Mouse (Mus musculus) bone marrow macrophage, adult 2 months (primary cell): Measurements from ENCODE around the gene Slc24a5. TPM values are rescaled to one million over a fixed set of nuclear protein-coding genes. Genes with fewer than 3 reads are reported as not detected.

Experiments used
- H3K27ac ChIP-seq: 2 replicates; pipeline ENCODE4 v1.5.1; 2012; ENCODE audit warnings: low read depth, low read length; ENCODE audit not compliant: insufficient read depth
- H3K4me1 ChIP-seq: 2 replicates; pipeline ENCODE4 v1.6.1; 2012; ENCODE audit warnings: low read length; ENCODE audit not compliant: control insufficient read depth, insufficient read depth
- H3K4me3 ChIP-seq: 2 replicates; pipeline ENCODE4 v1.5.1; 2012; ENCODE audit warnings: mild to moderate bottlenecking, low read length, moderate library complexity; ENCODE audit not compliant: insufficient read depth
- CTCF ChIP-seq: IDR thresholded peaks from 2 replicates; pipeline ENCODE4 v1.5.1; 2012; ENCODE audit warnings: low read depth, mild to moderate bottlenecking, low read length, moderate library complexity
- POLR2A ChIP-seq: IDR thresholded peaks from 2 replicates; pipeline ENCODE4 v1.6.1; 2012; ENCODE audit warnings: mild to moderate bottlenecking, low read depth, low read length, borderline replicate concordance
- polyA plus RNA-seq: library from polyadenylated mRNA; stranded (reverse); fragments of >200 nt; gene quantifications from 2 replicates; pipeline ENCODE4 v1.2.4, GENCODE M21; 2012; ENCODE audit not compliant: missing spikeins, insufficient read depth, insufficient read length

Slc24a5 gene
- 2.0 and 2.3 TPM in 2 replicates for polyA plus RNA-seq

- Histone ChIP-seq H3K4me1 (peaks cover 15% of the 10 kb centered on the region), H3K4me3 (peak within 1 kb of the TSS; percentile 61), H3K27ac (peak within 1 kb of the TSS; percentile 86)
- TF ChIP-seq POLR2A = no peak
- no peak for TF ChIP-seq CTCF
Observed at GRCm38 (mm10) chr2:125067894-125068293, at the start of gene Slc24a5. TSS of gene Slc24a5 (plus strand) at chr2:125068124.

GRCm38 (mm10) chr2:125024386-125024785, 43.5 kb upstream of the Slc24a5 start:
- Histone ChIP-seq H3K4me1 (no peaks in the 10 kb centered on the region), H3K4me3 (no peak overlapping the region), H3K27ac (no peak overlapping the region)
- no peak for TF ChIP-seq CTCF
- TF ChIP-seq POLR2A = no peak

- Histone ChIP-seq H3K4me3 (no peak overlapping the region), H3K27ac (no peak overlapping the region), H3K4me1 (no peaks in the 10 kb centered on the region)
- TF ChIP-seq CTCF = no peak
- no peak for TF ChIP-seq POLR2A
Observed at GRCm38 (mm10) chr2:125026358-125027000, 41.4 kb upstream of the Slc24a5 start.

- no peak overlapping the region for H3K27ac ChIP-seq
- no peaks in the 10 kb centered on the region for H3K4me1 ChIP-seq
- TF ChIP-seq POLR2A = no peak
- TF ChIP-seq CTCF = no peak
- no peak overlapping the region for H3K4me3 ChIP-seq
Observed at GRCm38 (mm10) chr2:125030591-125030990, 37.3 kb upstream of the Slc24a5 start.

GRCm38 (mm10) chr2:125031111-125031510, 36.8 kb upstream of the Slc24a5 start:
- H3K27ac ChIP-seq = no peak overlapping the region
- no peaks in the 10 kb centered on the region for H3K4me1 ChIP-seq
- H3K4me3 ChIP-seq = no peak overlapping the region
- TF ChIP-seq CTCF (no peak), POLR2A (no peak)

GRCm38 (mm10) chr2:125031562-125032257, 36.2 kb upstream of the Slc24a5 start:
- TF ChIP-seq POLR2A (no peak), CTCF (no peak)
- H3K27ac ChIP-seq = no peak overlapping the region

GRCm38 (mm10) chr2:125032258-125032973, 35.5 kb upstream of the Slc24a5 start:
- Histone ChIP-seq H3K4me1 (no peaks in the 10 kb centered on the region), H3K27ac (no peak overlapping the region), H3K4me3 (no peak overlapping the region)
- TF ChIP-seq POLR2A (no peak), CTCF (no peak)

More at GRCm38 (mm10) chr2:125031562-125032257, 36.2 kb upstream of the Slc24a5 start:
- Histone ChIP-seq H3K4me3 (no peak overlapping the region), H3K4me1 (no peaks in the 10 kb centered on the region)

GRCm38 (mm10) chr2:125033042-125033743, 34.7 kb upstream of the Slc24a5 start:
- Histone ChIP-seq H3K27ac (no peak overlapping the region), H3K4me3 (no peak overlapping the region), H3K4me1 (no peaks in the 10 kb centered on the region)
- TF ChIP-seq CTCF = no peak

- no peak overlapping the region for H3K27ac ChIP-seq
- H3K4me3 ChIP-seq = no peak overlapping the region
- no peak for TF ChIP-seq CTCF
- no peak for TF ChIP-seq POLR2A
- no peaks in the 10 kb centered on the region for H3K4me1 ChIP-seq
Observed at GRCm38 (mm10) chr2:125055316-125055903, 12.5 kb upstream of the Slc24a5 start.
